Mouse (Mus musculus): ENCODE results near the gene Gm6904. TPM values are rescaled to one million over a fixed set of nuclear protein-coding genes. Genes with fewer than 3 reads are reported as not detected.
"Not testable (repeated sequence)": the region's sequence is repeated elsewhere in the genome, so short reads cannot be mapped to it uniquely, and the experiment has no call there.

Gm6904 gene
- not detected in 2 replicates for total RNA-seq (2015; ENCODE audit: low replicate concordance)
- total RNA-seq (2017; ENCODE audit: low replicate concordance) = 0.51 TPM in 1 of 2 replicates, not detected in the other

DNA sequence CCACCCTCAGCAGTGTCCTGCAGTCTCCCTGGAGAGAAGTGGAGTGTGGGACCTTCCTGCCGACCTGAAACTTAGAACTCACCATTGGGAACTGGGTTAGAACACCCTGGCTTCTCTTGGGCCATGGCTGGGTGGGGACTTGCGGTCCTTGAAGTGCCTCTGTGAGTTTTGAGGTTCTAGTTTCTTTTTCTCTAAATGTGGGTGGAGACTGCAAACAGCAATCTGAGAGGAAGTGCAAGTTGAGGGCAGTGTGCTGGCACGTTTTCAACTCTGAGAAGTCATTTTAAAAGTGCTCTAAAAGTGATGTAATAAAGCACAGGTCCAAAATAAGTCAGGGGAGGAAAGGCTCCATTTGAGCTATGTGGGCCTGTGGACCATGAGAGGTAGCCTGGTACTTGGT, at the start of gene Gm6904:
Gm6904 (minus strand) TSS at position 161 of the 400 bp plus-strand sequence.
- ATAC-seq (replicated peaks; ENCODE audit: low FRiP score, poor library complexity, severe bottlenecking) = no peak

DNA sequence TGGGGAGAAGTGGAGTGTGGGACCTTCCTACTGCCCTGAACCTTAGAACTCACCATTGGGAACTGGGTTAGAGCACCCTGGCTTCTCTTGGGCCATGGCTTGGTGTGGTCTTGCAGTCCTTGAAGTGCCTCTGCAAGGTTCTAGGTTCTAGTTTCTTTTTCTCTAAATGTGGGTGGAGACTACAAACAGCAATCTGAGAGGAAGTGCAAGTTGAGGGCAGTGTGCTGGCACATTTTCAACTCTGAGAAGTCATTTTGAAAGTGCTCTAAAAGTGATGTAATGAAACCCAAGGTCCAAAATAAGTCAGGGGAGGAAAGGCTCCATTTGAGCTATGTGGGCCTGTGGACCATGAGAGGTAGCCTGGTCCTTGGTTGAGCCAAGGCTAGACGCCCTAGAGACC, 37.4 kb upstream of the Gm6904 start, which contains the start of gene Phf11a:
Phf11a (minus strand) TSS at position 132 of the 400 bp plus-strand sequence.
- ATAC-seq (replicated peaks; ENCODE audit: low FRiP score, poor library complexity, severe bottlenecking) = not testable (repeated sequence)

DNA sequence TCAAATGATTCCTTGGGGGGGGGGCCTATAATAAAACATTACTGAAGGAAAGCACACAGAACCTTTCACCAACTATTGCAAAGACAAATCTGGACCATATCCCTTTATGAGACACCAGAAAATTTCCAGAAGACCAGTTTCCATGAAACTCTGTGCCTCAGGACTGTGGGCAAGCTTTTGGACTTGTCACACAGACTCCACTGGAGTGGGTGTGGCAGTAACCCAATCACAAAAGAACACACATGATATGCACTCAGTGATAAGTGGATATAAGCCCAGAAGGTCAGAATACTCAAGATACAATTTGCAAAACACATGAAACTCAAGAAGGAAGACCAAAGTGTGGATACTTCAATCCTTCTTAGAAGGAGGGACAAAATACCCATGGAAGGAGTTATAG, 31.8 kb upstream of the Gm6904 start:
- ATAC-seq (replicated peaks; ENCODE audit: low FRiP score, poor library complexity, severe bottlenecking) = peak; percentile 55; the same call in 1 of the 2 replicates

DNA sequence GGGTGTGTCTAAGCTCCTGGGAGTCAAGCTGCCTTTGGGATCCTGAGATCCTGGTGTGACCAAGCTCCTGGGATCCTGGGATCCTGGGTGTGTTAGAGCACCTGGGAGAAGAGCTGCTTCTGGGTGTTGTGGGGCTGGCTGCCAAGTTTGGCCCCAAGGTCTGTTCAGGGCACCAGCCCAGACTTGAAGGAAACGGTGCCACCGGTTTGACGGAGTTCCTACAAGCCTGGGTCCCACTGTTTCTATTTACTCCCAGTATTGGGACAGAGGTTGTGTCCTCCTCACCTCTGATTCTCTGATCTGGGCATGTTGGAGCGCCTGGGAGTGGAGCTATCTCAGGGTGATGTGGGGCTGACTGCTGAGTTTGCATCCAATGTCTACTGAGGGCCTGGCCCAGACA, 14.9 kb upstream of the Gm6904 start:
- ATAC-seq (replicated peaks; ENCODE audit: low FRiP score, poor library complexity, severe bottlenecking) = not testable (repeated sequence)

DNA sequence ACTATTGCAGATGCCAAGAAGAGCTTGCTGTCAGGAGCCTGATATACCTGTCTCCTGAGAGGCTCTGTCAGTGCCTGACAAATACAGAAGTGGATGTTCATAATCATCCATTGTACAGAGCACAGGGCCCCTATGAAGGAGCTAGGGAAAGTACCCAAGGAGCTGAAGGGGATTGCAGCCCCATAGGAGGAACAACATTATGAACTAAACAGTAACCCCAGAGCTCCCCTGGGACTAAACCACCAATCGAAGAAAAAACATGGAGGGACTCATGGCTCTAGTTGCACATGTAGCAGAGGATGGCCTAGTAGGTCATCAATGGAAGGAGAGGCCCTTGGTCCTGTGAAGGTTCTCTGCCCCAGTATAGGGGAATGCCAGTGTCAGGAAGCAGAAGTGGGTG, 4.2 kb downstream of the Gm6904 start:
- not testable (repeated sequence) for ATAC-seq (replicated peaks; ENCODE audit: low FRiP score, poor library complexity, severe bottlenecking)

DNA sequence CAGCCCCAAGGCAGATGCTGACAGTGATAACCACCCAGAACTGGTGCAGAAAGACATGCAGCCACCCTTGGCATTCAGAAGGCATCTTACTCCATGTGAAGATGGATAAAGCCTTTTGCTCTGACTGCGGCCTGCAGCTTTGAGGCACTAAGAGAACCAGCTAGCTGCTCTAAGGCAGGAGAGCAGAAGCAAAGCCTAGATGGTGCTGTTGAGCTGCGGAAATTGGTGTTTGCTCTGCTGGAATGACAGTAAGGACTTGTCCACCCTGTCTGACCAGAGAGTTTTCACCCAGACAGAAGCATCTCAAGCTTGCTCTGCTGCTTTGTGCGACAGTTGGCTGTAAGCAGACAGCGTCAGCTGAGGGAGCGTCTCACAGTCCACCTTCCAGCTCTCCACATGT, 9.7 kb downstream of the Gm6904 start:
- ATAC-seq (replicated peaks; ENCODE audit: low FRiP score, poor library complexity, severe bottlenecking) = not testable (repeated sequence)

DNA sequence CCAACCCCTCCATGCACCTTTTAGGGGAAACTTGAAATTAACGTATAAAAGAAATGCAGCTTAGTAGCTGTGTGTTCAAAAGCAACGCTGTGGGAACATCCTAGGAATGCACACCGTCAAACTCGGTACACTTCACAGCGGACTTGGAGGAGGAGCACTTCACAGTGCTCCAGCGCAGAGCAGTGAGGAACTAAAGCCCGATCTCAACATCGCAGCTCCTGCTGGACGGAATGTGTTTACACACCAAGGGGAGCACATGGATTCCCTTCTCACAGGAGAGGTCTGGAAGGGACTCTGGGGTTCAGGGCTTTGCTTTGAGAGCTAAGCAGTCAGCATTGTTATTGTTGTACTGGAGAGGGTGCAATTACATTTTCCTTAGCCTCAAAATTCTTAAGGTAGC, 26.4 kb downstream of the Gm6904 start:
- ATAC-seq (replicated peaks; ENCODE audit: low FRiP score, poor library complexity, severe bottlenecking) = no peak

DNA sequence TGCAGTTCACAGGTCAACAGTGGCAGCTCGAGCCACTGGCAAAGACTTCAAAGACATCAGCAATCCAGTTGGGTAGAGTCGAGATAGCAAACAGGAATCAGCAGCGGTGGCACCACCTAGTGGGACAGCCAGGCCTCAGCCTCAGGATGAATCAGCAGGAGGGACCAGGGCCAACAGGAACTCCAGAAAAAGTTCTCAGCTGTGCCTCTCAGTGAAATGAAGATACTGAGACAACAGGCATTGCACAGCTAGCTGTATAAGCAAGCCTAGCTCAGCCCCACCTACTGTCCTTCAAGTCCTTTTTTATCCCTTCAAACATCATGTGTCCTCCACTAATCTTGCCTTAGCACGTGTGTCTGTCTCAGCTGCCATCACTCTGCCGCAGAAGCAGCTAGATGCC, 28.0 kb downstream of the Gm6904 start:
- ATAC-seq (replicated peaks; ENCODE audit: low FRiP score, poor library complexity, severe bottlenecking) = peak; percentile 92

DNA sequence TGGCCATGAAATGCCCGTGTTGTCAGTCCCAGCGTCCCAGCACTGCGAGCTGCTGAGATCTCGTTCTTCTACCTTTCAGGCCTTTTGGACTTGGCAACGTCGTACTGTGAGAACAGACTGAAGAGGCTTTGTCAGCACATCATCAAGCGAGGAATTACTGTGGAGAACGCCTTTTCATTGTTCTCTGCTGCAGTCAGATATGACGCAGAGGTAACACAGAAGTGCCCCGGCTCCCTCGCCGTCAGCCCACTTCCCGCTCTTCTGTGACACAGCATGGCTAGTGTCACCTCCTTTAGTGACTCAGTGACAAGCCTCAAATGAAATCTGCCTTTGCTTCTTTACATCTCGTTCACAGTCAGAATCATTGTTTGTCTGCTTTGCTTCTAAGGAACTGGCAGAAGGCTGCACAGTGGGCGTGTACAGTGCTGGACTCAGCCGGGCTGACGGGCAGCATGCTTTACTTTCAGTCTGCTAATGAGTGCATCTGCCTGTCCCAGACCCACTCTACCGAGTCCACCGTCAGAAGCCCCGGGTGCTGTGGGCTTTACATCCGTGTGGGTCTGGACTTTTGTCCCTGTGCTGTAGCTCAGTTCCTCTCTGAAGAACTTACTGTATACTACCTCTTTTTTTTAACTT, 29.6 kb downstream of the Gm6904 start:
- no peak for ATAC-seq (replicated peaks; ENCODE audit: low FRiP score, poor library complexity, severe bottlenecking)

DNA sequence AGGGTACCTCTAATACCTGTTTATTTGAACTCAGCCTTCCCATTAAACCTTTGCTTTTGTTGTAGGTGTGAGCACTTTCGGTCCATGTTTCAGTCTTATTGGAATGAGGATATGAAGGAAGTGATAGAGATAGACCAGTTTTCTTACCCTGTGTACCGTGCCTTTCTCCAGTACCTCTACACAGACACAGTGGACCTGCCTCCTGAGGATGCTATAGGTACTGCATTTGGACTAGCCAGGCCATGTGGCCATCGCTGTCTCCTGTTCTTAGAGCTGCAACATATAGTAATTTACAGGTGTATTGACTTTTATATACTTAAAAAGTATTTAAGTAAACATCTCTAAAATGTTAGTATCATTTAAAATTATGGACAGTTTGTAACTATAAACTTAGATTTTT, 30.2 kb downstream of the Gm6904 start:
- ATAC-seq (replicated peaks; ENCODE audit: low FRiP score, poor library complexity, severe bottlenecking) = no peak

DNA sequence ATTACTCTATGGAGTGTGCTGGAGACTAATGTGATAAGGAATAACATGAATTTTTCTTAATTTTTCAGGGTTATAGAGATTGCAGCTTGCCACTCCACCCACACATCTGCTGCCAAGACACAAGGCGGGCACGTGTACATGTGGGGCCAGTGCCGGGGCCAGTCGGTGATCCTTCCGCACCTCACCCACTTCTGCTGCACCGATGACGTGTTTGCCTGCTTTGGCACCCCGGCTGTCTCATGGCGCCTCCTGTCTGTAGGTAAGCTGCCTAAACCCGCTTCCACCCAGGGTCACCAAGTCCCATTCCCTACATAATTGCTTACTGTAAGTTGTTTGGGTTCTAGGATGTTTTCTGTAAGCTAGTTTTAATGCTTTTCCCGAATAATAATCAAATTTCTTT, 33.8 kb downstream of the Gm6904 start:
- ATAC-seq (replicated peaks; ENCODE audit: low FRiP score, poor library complexity, severe bottlenecking) = no peak

DNA sequence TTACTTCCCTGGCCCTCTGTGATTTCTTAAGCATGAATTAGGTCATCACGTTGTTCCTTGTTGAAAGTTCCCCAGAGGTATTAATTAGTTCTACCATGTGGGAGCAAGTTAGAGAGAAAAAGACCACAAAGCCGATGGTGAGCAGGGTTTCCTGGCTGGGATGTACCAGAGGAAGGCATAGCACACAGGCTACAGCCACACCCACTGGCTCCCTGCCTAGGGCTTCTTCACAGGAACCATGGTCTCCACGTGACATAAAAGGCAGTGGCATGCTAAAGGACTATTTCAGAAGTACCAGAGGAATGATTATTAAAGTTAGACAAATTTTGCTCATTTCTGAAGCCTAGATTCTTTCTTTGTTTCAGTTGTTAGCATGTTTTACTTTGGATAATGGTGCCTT, 40.8 kb downstream of the Gm6904 start:
- no peak for ATAC-seq (replicated peaks; ENCODE audit: low FRiP score, poor library complexity, severe bottlenecking)

DNA sequence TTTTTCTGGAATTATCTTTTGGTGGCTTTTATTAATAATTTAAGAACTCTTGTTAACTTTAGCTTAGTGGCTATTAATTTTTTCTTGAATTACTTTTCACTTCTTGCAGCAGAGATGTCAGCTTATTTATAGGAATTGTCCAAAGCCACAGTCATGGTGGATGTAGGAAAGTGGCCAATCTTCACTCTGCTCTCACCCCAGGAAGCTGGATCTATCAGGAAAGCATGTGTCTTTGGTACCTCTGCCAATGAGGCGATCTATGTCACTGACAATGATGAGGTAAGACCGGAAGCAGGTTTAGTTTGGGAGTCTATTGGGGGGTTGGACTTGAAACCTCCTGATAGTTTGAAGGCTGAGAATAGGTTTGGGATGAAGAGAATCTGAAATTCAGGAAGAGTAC, 50.2 kb downstream of the Gm6904 start:
- no peak for ATAC-seq (replicated peaks; ENCODE audit: low FRiP score, poor library complexity, severe bottlenecking)

DNA sequence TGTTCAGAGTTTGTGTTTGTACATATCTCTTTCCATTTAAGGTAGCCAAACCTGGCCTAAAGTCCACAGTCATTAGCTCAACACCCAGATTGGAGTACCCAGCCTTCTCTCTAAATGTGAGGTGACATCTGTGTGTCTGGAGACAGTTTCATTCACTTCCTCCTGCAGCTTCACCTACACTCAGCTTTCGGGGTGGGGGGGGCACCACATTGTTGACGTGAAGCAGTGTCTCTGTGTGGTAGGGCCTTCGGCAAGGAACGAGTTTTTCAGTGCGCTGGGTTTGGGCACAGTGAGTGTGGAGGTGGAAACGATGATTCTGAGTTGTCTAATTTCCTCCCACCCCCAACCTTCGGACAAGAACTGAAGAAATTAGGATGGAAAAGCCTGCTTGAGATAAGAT, 51.0 kb downstream of the Gm6904 start:
- no peak for ATAC-seq (replicated peaks; ENCODE audit: low FRiP score, poor library complexity, severe bottlenecking)

DNA sequence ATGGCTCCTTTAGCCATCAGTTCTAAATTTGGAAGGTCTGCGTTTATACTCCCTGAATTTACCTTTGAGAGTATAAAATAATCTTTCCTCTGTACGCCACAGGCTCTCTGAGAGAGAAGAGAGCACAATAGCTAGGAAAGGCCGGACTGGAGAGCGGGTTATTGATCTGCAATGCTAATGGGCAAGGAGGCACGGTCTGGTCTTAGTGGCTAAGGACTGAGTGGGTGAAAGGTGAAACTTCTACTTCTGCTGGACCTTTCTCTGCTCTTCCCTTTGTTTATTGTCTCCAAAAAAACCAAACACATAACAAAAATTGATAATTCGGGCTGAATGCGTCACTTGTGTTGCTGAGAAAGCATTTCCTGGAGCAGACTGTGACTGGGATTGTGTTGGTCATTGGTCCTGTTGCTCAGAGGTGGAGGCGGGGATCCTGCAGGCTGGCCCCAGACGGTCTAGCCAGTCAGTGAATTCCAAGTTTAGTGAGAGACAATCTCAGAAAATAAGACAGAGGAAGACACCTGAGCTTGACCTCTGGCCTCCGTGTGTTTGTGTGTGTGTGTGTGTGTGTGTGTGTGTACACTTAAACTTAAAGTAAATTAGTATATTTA, 53.9 kb downstream of the Gm6904 start:
- no peak for ATAC-seq (replicated peaks; ENCODE audit: low FRiP score, poor library complexity, severe bottlenecking)

DNA sequence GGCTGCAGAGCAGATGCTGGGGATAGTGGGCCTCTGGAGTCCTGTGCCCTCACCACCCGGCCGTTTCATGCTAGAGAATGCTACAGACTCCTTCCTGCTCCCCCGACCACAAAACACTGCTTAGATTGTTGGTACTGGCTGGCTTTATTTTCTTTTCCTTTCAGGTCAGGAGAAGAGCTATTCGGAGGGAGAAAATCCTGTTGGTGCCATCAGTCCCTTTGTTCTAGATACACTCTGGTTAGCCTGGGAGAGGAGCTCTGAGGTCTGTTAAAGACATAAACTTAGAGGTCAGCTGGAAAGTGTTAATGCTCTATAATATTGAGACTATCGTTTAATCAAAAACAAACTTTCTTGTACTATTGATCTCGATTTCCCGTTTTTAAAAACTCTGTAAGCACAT, 54.6 kb downstream of the Gm6904 start:
- no peak for ATAC-seq (replicated peaks; ENCODE audit: low FRiP score, poor library complexity, severe bottlenecking)

DNA sequence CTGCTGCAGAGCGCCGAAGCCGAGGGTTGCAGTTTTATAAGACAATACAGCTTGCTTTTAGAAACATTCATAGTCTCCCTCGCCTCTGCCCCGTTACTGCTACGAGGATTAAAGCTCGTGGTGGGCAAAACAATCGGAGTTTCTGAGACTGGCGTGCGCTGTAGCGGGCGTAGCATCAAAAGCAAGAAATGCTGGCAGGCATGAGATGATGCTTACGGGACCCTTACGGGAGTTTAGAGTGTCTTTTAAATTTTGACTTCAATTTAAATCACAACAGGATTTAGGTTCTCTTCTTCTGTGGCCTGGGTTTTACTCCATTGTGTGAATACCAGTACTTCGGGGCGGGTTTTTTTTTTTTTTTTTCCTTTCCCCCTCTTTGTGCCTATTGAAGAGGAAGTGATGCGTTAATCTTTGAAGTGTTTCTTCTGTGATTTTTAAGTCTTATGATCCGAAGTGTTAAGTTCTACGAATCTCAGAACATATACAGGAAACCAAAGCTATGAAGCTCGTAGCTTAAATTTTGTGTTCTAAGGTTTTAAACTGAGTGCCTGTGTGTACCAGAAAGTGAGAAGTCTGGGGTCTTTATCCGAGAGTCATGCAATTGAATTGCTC, 58.3 kb downstream of the Gm6904 start:
- peak; percentile 31 for ATAC-seq (replicated peaks; ENCODE audit: low FRiP score, poor library complexity, severe bottlenecking)

DNA sequence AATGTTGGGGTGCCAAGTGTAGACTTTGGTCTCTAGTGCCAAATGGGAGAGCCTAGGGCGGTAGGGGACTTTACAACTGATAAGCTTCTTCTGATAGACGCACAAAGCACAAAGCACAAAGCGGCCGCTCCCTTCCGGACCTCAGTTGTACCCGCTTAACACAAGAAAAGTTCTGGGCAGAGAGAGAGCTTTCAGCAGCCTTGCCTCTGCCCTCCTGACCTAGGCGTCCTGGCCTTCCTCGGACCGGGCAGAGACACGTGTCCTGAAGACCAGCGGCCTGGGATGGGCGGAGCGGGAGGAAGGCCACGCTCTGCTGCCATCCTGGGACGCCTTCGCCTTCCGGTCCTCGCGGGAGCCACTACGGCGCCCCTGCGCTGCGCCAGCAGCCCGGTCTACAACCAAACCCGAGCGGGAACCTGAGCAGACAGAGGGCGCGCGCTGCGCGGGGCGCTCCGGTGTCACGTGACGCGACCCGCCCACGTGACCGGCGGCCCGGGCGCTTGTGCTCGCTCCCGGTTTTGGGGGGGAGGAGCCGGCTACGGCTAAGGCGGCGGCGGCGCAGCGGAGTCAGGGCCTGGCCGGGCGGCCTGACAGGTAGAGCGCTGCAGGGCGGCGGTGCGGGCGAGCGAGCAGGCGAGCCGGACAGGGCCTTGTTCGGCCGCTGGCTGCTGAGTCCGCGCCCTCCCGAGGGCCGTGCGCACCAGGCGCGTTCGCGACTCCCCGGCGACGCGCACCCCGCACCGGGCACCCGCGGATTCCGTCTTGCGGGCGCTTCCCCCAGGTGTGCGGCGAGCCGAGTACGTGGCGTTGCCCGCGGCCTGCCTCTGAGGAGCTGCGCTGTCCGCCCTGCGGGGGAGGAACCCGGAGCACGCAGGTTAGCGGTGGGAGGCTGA, 59.1 kb downstream of the Gm6904 start, which contains the start of gene Rcbtb1:
Rcbtb1 (plus strand) TSS at position 499 of the 893 bp plus-strand sequence.
- ATAC-seq (replicated peaks; ENCODE audit: low FRiP score, poor library complexity, severe bottlenecking) = peak; percentile 93
